Mouse (Mus musculus): ENCODE measurements around the gene Tsg101.

DNA sequence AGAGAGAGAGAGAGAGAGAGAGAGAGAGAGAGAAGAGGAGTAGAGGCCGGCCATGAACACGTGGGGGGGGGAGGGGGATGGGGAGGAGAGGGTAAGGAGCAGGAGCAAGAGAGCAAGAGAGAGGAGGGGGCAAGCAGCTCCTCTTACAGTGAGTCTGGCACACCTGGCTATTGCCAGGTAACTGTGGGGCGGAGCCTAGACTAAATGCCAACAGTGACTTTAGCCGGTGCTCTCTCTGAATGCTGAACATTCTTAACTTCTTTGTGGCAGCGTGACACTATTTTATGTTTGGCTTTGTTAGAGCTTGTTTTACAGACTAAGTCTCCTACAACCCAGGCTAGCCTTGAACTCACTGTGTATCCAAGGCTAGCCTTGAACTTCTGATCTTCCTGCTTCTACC, 77.5 kb downstream of the Tsg101 start:
- TF ChIP-seq CTCF (IDR thresholded peaks at IDR 0.05) (no peak), EP300 (IDR thresholded peaks at IDR 0.05) (no peak)
